Mouse (Mus musculus) thymus, adult 2 months (tissue): Measurements from ENCODE around the gene Cela2a. TPM values are rescaled to one million over a fixed set of nuclear protein-coding genes. Genes with fewer than 3 reads are reported as not detected.

ENCODE experiments used
- DNase-seq: peaks from one replicate; pipeline ENCODE4 v3.0.0; 2021
- H3K27ac ChIP-seq: fragments of 200-500 bp; 2 replicates; pipeline ENCODE4 v1.5.1; 2012; ENCODE audit warnings: low read length, control low read depth; ENCODE audit not compliant: control insufficient read depth, insufficient read depth
- H3K27me3 ChIP-seq: fragments of 200-500 bp; 2 replicates; pipeline ENCODE4 v1.6.1; 2012; ENCODE audit warnings: mild to moderate bottlenecking, low read length, moderate library complexity, mixed read lengths; ENCODE audit not compliant: control insufficient read depth, insufficient read depth
- H3K36me3 ChIP-seq: fragments of 200-500 bp; 2 replicates; pipeline ENCODE4 v1.6.1; 2012; ENCODE audit warnings: mild to moderate bottlenecking, low read length, moderate library complexity; ENCODE audit not compliant: control insufficient read depth, insufficient read depth
- H3K4me1 ChIP-seq: fragments of 200-500 bp; replicated peaks from 2 replicates; pipeline ENCODE4 v1.6.1; 2012; ENCODE audit warnings: low read length; ENCODE audit not compliant: control insufficient read depth, insufficient read depth
- H3K4me3 ChIP-seq: fragments of 200-500 bp; 2 replicates; pipeline ENCODE4 v1.5.1; 2012; ENCODE audit warnings: mild to moderate bottlenecking, low read length, control low read depth, moderate library complexity; ENCODE audit not compliant: control insufficient read depth, insufficient read depth
- CTCF ChIP-seq: fragments of 200-500 bp; IDR thresholded peaks from 2 replicates; pipeline ENCODE4 v1.5.1; 2012; ENCODE audit warnings: mild to moderate bottlenecking, control low read depth, low read length, moderate library complexity, borderline replicate concordance; ENCODE audit not compliant: control insufficient read depth, poor library complexity, insufficient read depth; ENCODE audit errors: extremely low read depth
- POLR2A ChIP-seq: fragments of 200-500 bp; IDR thresholded peaks from 2 replicates; pipeline ENCODE4 v1.6.1; 2012; ENCODE audit warnings: mild to moderate bottlenecking, low read length, control low read depth, moderate library complexity; ENCODE audit not compliant: control insufficient read depth, poor library complexity, insufficient read depth; ENCODE audit errors: extremely low read depth
- WGBS: fragments of 180-500 bp; shearing (Covaris S2); methylation state at CpG from one replicate; pipeline ENCODE4 v1.1.7; 2018; 5-methylcytosine and 5-hydroxymethylcytosine counted together
- polyA plus RNA-seq: library from polyadenylated mRNA; depleted of rRNA; stranded (reverse); fragments of >200 nt; gene quantifications from 2 replicates; pipeline ENCODE4 v1.2.3, GENCODE M21; 2012

The Cela2a gene
- polyA plus RNA-seq, 1 experiment, result 2.1 TPM

- no peak for TF ChIP-seq CTCF
- no peak for TF ChIP-seq POLR2A
- H3K4me1 ChIP-seq, result 0 out of 2 replicates have a peak, but pooled peaks cover 4% of the 10 kb centered on the region
Observed at GRCm38 (mm10) chr4:141860246-141860841, 34.4 kb upstream of the Cela2a start.

GRCm38 (mm10) chr4:141859351-141859750, 33.4 kb upstream of the Cela2a start:
- TF ChIP-seq CTCF, result no peak
- H3K27ac ChIP-seq, result no peak overlapping the region

More at GRCm38 (mm10) chr4:141860246-141860841, 34.4 kb upstream of the Cela2a start:
- H3K27ac ChIP-seq, result no peak overlapping the region
- no peak overlapping the region for H3K4me3 ChIP-seq
- H3K27me3 ChIP-seq, result no peaks in the 10 kb centered on the region
- no peak for DNase-seq
- H3K36me3 ChIP-seq, result 0 out of 2 replicates have a peak, but pooled peaks cover 7% of the 10 kb centered on the region
- 94% methylated on average over 19 of the region's 19 CpGs for WGBS

GRCm38 (mm10) chr4:141858501-141858900, 32.5 kb upstream of the Cela2a start:
- Histone ChIP-seq H3K27ac (no peak overlapping the region), H3K36me3 (0 out of 2 replicates have a peak, but pooled peaks cover 7% of the 10 kb centered on the region), H3K4me1 (0 out of 2 replicates have a peak, but pooled peaks cover 4% of the 10 kb centered on the region), H3K4me3 (no peak overlapping the region), H3K27me3 (no peaks in the 10 kb centered on the region)
- TF ChIP-seq CTCF (no peak), POLR2A (no peak)
- WGBS, result 94% methylated on average over 20 of the region's 20 CpGs
- DNase-seq, result no peak

More at GRCm38 (mm10) chr4:141859351-141859750, 33.4 kb upstream of the Cela2a start:
- Histone ChIP-seq H3K36me3 (0 out of 2 replicates have a peak, but pooled peaks cover 7% of the 10 kb centered on the region), H3K4me3 (no peak overlapping the region), H3K27me3 (no peaks in the 10 kb centered on the region), H3K4me1 (0 out of 2 replicates have a peak, but pooled peaks cover 4% of the 10 kb centered on the region)
- DNase-seq, result no peak
- 97% methylated on average over 14 of the region's 14 CpGs for WGBS

GRCm38 (mm10) chr4:141857422-141857930, 31.5 kb upstream of the Cela2a start:
- H3K4me1 ChIP-seq, result 0 out of 2 replicates have a peak, but pooled peaks cover 4% of the 10 kb centered on the region
- no peak overlapping the region for H3K4me3 ChIP-seq
- peak; percentile 76 for DNase-seq
- H3K27ac ChIP-seq, result no peak overlapping the region
- H3K36me3 ChIP-seq, result 0 out of 2 replicates have a peak, but pooled peaks cover 7% of the 10 kb centered on the region
- no peaks in the 10 kb centered on the region for H3K27me3 ChIP-seq
- WGBS, result 18% methylated on average over 10 of the region's 10 CpGs
- TF ChIP-seq CTCF (peak; percentile 97), POLR2A (no peak)

GRCm38 (mm10) chr4:141853437-141853836, 27.5 kb upstream of the Cela2a start:
- no peaks in the 10 kb centered on the region for H3K27me3 ChIP-seq
- DNase-seq, result peak; percentile 43
- WGBS, result 48% methylated on average over 9 of the region's 9 CpGs
- no peaks in the 10 kb centered on the region for H3K4me1 ChIP-seq
- no peaks in the 10 kb centered on the region for H3K36me3 ChIP-seq
- no peak overlapping the region for H3K27ac ChIP-seq
- no peak for TF ChIP-seq POLR2A
- 0 out of 2 replicates have a peak, but pooled peaks have one; percentile 25 for TF ChIP-seq CTCF
- no peak overlapping the region for H3K4me3 ChIP-seq

- Histone ChIP-seq H3K4me3 (no peak within 1 kb of the TSS), H3K4me1 (no peaks in the 10 kb centered on the region), H3K27ac (no peak within 1 kb of the TSS), H3K36me3 (no peaks in the 10 kb centered on the region), H3K27me3 (no peaks in the 10 kb centered on the region)
- no peak for DNase-seq
- TF ChIP-seq POLR2A (no peak), CTCF (no peak)
- WGBS, result 97% methylated on average over 6 of the region's 6 CpGs
Observed at GRCm38 (mm10) chr4:141845999-141846398, 20.0 kb upstream of the Cela2a start, which contains the start of gene Ctrc. Ctrc (minus strand) TSS chr4:141846359.
